Mouse (Mus musculus): ENCODE measurements around the gene Tmem196. TPM values are rescaled to one million over a fixed set of nuclear protein-coding genes. Genes with fewer than 3 reads are reported as not detected.

The Tmem196 gene
- polyA plus RNA-seq (2015; fragmentation: Nextera tagmentation; extraction: Ambion mirVana): 1.4 and 1.6 TPM in 2 replicates

GRCm38 (mm10) chr12:119945589-119946310, at the start of gene Tmem196:
Gene Tmem196, plus strand, starts transcription at chr12:119945822.
- ATAC-seq (ENCODE audit: insufficient read depth, low FRiP score): peak; percentile 56; the same call in 1 of the 2 replicates
- WGBS: 3% methylated on average over 25 of the region's 25 CpGs
- Histone ChIP-seq H3K27ac (ENCODE audit: low read length) (no peak within 1 kb of the TSS), H3K27me3 (ENCODE audit: control insufficient read depth, insufficient read depth, low read length) (peaks cover 6% of the 10 kb centered on the region), H3K9ac (ENCODE audit: low read length) (peak within 1 kb of the TSS; percentile 65), H3K4me2 (ENCODE audit: low read depth, low read length) (peak within 1 kb of the TSS; percentile 74), H3K9me3 (replicated peaks; ENCODE audit: control insufficient read depth, low read length) (no peaks in the 10 kb centered on the region), H3K4me3 (replicated peaks; ENCODE audit: low read length) (peak within 1 kb of the TSS; percentile 49), H3K4me1 (ENCODE audit: control insufficient read depth, insufficient read depth, low read length) (no peaks in the 10 kb centered on the region), H3K36me3 (ENCODE audit: control insufficient read depth, insufficient read depth, low read length) (no peaks in the 10 kb centered on the region)

DNA sequence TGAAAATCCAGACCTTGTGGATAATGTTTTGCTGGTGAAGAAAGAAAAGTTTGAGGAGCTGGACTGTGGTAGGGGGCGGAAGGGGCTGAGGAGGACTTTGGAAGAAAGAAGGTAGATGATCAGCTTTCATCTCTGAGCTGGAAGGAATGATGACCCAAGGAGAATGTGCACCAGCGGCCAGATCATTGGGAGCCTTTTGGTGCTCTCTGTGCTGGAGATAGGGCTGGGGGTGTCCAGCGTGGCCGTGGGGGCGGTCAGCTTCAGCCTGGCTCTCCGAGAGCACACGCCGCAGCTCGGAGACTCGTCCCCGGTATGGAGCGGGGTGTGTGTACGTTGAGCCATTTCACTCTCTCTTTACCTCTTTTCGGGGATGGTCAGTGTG, 680 bp downstream of the Tmem196 start:
- H3K36me3 ChIP-seq (ENCODE audit: control insufficient read depth, insufficient read depth, low read length): no peaks in the 10 kb centered on the region
- H3K9ac ChIP-seq (ENCODE audit: low read length): peak overlapping the region; percentile 65
- no peak for ATAC-seq (ENCODE audit: insufficient read depth, low FRiP score)
- 4% methylated on average over 14 of the region's 14 CpGs for WGBS
- H3K27ac ChIP-seq (ENCODE audit: low read length): no peak overlapping the region
- H3K4me3 ChIP-seq (replicated peaks; ENCODE audit: low read length): peak overlapping the region; percentile 49
- H3K4me1 ChIP-seq (ENCODE audit: control insufficient read depth, insufficient read depth, low read length): no peaks in the 10 kb centered on the region
- peak overlapping the region; percentile 74 for H3K4me2 ChIP-seq (ENCODE audit: low read depth, low read length)
- peaks cover 6% of the 10 kb centered on the region for H3K27me3 ChIP-seq (ENCODE audit: control insufficient read depth, insufficient read depth, low read length)
- no peaks in the 10 kb centered on the region for H3K9me3 ChIP-seq (replicated peaks; ENCODE audit: control insufficient read depth, low read length)

DNA sequence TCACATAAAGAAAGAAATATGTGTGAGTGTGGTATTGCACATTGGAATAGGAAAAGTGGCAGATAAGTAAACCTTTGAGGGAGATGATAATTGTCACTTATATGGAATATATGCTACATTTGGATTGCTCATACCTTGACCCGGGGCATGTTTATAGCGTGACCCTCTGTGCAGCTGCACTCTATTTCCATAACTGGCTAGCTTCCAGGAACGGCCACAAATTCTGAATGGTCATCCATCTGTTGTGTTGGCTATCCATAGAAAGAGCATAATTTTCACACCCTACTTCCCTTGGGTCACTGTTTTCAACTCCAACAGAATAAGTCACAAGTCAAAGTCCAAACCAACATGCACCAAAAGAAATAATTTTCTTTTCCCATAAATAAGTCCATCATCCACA, 11.4 kb downstream of the Tmem196 start:
- Histone ChIP-seq H3K27me3 (ENCODE audit: control insufficient read depth, insufficient read depth, low read length) (no peaks in the 10 kb centered on the region), H3K9me3 (replicated peaks; ENCODE audit: control insufficient read depth, low read length) (no peaks in the 10 kb centered on the region), H3K9ac (ENCODE audit: low read length) (no peak overlapping the region), H3K4me2 (ENCODE audit: low read depth, low read length) (no peak overlapping the region), H3K4me3 (replicated peaks; ENCODE audit: low read length) (no peak overlapping the region), H3K36me3 (ENCODE audit: control insufficient read depth, insufficient read depth, low read length) (no peaks in the 10 kb centered on the region), H3K27ac (ENCODE audit: low read length) (no peak overlapping the region), H3K4me1 (ENCODE audit: control insufficient read depth, insufficient read depth, low read length) (no peaks in the 10 kb centered on the region)
- WGBS: 69% methylated on average over 3 of the region's 3 CpGs
- no peak for ATAC-seq (ENCODE audit: insufficient read depth, low FRiP score)

DNA sequence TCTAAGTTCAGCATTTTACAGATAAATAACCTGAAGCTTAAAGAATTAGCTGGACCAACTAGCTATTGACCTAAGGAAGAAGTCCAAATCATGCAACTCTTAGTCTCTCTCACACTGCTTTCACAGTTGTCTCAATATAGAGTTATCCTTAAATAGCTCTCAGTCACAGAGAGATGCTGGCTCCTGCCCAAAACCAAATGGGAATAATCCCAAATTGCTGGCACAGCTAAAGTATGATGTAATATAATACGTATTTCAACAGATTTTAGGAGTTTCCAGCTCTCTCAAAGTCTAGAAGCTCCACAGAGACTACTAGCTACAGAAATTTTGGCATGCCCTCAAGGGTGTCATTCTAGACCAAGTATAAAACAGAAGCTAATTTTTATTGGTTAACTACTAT, 15.1 kb downstream of the Tmem196 start:
- 30% methylated on average over 1 of the region's 1 CpGs for WGBS
- no peak for ATAC-seq (ENCODE audit: insufficient read depth, low FRiP score)
- H3K9me3 ChIP-seq (replicated peaks; ENCODE audit: control insufficient read depth, low read length): no peaks in the 10 kb centered on the region
- H3K4me2 ChIP-seq (ENCODE audit: low read depth, low read length): no peak overlapping the region
- H3K4me1 ChIP-seq (ENCODE audit: control insufficient read depth, insufficient read depth, low read length): no peaks in the 10 kb centered on the region
- H3K27ac ChIP-seq (ENCODE audit: low read length): no peak overlapping the region
- no peak overlapping the region for H3K4me3 ChIP-seq (replicated peaks; ENCODE audit: low read length)
- no peaks in the 10 kb centered on the region for H3K27me3 ChIP-seq (ENCODE audit: control insufficient read depth, insufficient read depth, low read length)
- H3K9ac ChIP-seq (ENCODE audit: low read length): no peak overlapping the region
- H3K36me3 ChIP-seq (ENCODE audit: control insufficient read depth, insufficient read depth, low read length): no peaks in the 10 kb centered on the region

GRCm38 (mm10) chr12:119965373-119965772, 19.8 kb downstream of the Tmem196 start:
- no peak for ATAC-seq (ENCODE audit: insufficient read depth, low FRiP score)
- no peak overlapping the region for H3K27ac ChIP-seq (ENCODE audit: low read length)
- H3K36me3 ChIP-seq (ENCODE audit: control insufficient read depth, insufficient read depth, low read length): no peaks in the 10 kb centered on the region
- H3K27me3 ChIP-seq (ENCODE audit: control insufficient read depth, insufficient read depth, low read length): no peaks in the 10 kb centered on the region
- no peak overlapping the region for H3K9ac ChIP-seq (ENCODE audit: low read length)
- no peak overlapping the region for H3K4me3 ChIP-seq (replicated peaks; ENCODE audit: low read length)
- no peaks in the 10 kb centered on the region for H3K9me3 ChIP-seq (replicated peaks; ENCODE audit: control insufficient read depth, low read length)
- H3K4me2 ChIP-seq (ENCODE audit: low read depth, low read length): no peak overlapping the region
- no peaks in the 10 kb centered on the region for H3K4me1 ChIP-seq (ENCODE audit: control insufficient read depth, insufficient read depth, low read length)

- Histone ChIP-seq H3K27ac (ENCODE audit: low read length) (no peak overlapping the region), H3K9ac (ENCODE audit: low read length) (no peak overlapping the region), H3K9me3 (replicated peaks; ENCODE audit: control insufficient read depth, low read length) (no peaks in the 10 kb centered on the region), H3K4me2 (ENCODE audit: low read depth, low read length) (no peak overlapping the region), H3K36me3 (ENCODE audit: control insufficient read depth, insufficient read depth, low read length) (no peaks in the 10 kb centered on the region), H3K27me3 (ENCODE audit: control insufficient read depth, insufficient read depth, low read length) (no peaks in the 10 kb centered on the region), H3K4me3 (replicated peaks; ENCODE audit: low read length) (no peak overlapping the region), H3K4me1 (ENCODE audit: control insufficient read depth, insufficient read depth, low read length) (no peaks in the 10 kb centered on the region)
- no peak for ATAC-seq (ENCODE audit: insufficient read depth, low FRiP score)
Measured at GRCm38 (mm10) chr12:119970068-119970467, 24.4 kb downstream of the Tmem196 start.

GRCm38 (mm10) chr12:119981731-119982130, 36.1 kb downstream of the Tmem196 start:
- Histone ChIP-seq H3K27me3 (ENCODE audit: control insufficient read depth, insufficient read depth, low read length) (no peaks in the 10 kb centered on the region), H3K9ac (ENCODE audit: low read length) (no peak overlapping the region), H3K4me1 (ENCODE audit: control insufficient read depth, insufficient read depth, low read length) (no peaks in the 10 kb centered on the region), H3K4me2 (ENCODE audit: low read depth, low read length) (no peak overlapping the region), H3K4me3 (replicated peaks; ENCODE audit: low read length) (no peak overlapping the region), H3K27ac (ENCODE audit: low read length) (no peak overlapping the region), H3K9me3 (replicated peaks; ENCODE audit: control insufficient read depth, low read length) (no peaks in the 10 kb centered on the region), H3K36me3 (ENCODE audit: control insufficient read depth, insufficient read depth, low read length) (no peaks in the 10 kb centered on the region)
- no peak for ATAC-seq (ENCODE audit: insufficient read depth, low FRiP score)
- WGBS: 1% methylated on average over 2 of the region's 2 CpGs

DNA sequence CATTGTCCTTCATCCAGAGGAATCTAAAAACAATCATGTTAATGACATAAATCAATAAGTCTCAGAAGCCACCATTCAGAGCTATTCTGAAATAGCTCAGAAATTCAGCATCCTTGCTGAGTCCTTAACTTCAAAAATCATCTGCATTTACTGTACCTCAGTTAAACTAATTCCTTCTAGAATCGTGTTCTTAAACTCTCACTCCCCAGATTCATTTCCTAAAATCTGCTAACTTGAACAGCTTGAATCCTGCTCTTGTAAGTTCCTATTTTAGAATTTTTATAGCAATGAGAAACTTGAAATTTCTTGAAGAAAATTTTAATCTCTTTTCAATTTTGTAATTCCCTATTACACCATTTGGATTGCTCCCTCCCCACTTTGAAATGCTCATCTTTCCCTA, 52.6 kb downstream of the Tmem196 start:
- H3K36me3 ChIP-seq (ENCODE audit: control insufficient read depth, insufficient read depth, low read length): no peaks in the 10 kb centered on the region
- H3K27ac ChIP-seq (ENCODE audit: low read length): no peak overlapping the region
- no peak for ATAC-seq (ENCODE audit: insufficient read depth, low FRiP score)
- H3K9ac ChIP-seq (ENCODE audit: low read length): no peak overlapping the region
- no peak overlapping the region for H3K4me3 ChIP-seq (replicated peaks; ENCODE audit: low read length)
- H3K27me3 ChIP-seq (ENCODE audit: control insufficient read depth, insufficient read depth, low read length): no peaks in the 10 kb centered on the region
- H3K4me2 ChIP-seq (ENCODE audit: low read depth, low read length): no peak overlapping the region
- 67% methylated on average over 1 of the region's 1 CpGs for WGBS
- no peaks in the 10 kb centered on the region for H3K4me1 ChIP-seq (ENCODE audit: control insufficient read depth, insufficient read depth, low read length)
- H3K9me3 ChIP-seq (replicated peaks; ENCODE audit: control insufficient read depth, low read length): no peaks in the 10 kb centered on the region

DNA sequence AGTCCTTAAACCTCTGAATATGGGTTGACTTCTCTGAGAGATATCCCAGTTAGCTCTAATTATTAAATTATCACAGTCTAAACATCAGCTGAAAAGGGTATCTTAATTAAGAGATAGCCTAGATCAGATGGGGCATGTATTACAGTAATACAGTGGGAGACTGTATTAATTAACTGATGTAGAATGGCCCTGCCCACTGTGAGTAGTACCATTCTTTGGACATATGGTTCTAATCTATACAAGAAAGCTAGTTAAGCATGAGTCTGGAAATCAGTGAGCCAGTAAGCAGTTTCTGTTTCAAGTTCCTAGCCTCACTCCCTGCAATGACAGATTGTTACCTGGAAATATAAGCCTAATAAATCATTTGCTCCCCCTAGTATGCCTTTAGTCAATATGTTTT, 58.7 kb downstream of the Tmem196 start:
- H3K27ac ChIP-seq (ENCODE audit: low read length): no peak overlapping the region
- no peak overlapping the region for H3K4me3 ChIP-seq (replicated peaks; ENCODE audit: low read length)
- H3K9me3 ChIP-seq (replicated peaks; ENCODE audit: control insufficient read depth, low read length): no peaks in the 10 kb centered on the region
- H3K9ac ChIP-seq (ENCODE audit: low read length): no peak overlapping the region
- no peaks in the 10 kb centered on the region for H3K27me3 ChIP-seq (ENCODE audit: control insufficient read depth, insufficient read depth, low read length)
- no peak for ATAC-seq (ENCODE audit: insufficient read depth, low FRiP score)
- no peak overlapping the region for H3K4me2 ChIP-seq (ENCODE audit: low read depth, low read length)
- no peaks in the 10 kb centered on the region for H3K4me1 ChIP-seq (ENCODE audit: control insufficient read depth, insufficient read depth, low read length)
- H3K36me3 ChIP-seq (ENCODE audit: control insufficient read depth, insufficient read depth, low read length): no peaks in the 10 kb centered on the region
